Mouse (Mus musculus): ENCODE data around the gene 1810010D01Rik. TPM values are rescaled to one million over a fixed set of nuclear protein-coding genes. Genes with fewer than 3 reads are reported as not detected.

Gene 1810010D01Rik
- polyA plus RNA-seq, 1 experiment from 2014 or later, result not detected

DNA sequence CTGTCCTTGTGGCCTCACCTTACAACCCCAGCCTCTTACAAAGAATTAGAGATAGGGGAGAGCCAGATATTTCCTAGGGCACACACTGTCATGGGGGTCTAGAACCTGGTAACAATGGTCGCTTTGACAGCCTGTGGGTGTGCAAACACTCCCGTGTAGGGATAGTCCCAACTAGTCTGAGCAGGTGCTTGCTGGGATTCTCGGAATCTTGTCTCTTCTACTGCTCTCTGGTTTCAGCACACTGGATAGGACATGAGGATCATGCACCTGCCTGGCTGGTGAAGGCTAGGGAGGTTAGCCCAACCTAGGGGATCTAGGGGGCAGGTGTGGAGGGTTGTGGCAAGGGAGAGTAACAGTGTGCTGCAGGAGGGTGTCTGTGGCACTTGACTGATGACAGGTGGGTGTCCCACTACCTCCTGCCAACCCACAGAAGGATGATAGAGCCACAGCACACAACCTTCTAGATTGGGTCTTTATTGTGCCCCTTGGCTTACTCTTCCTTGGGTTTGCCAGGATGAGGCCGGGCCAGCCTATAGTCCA, 2.5 kb downstream of the 1810010D01Rik start:
- Histone ChIP-seq H3K4me2 (ENCODE audit: low read depth, low read length) (no peak overlapping the region), H3K36me3 (ENCODE audit: control insufficient read depth, insufficient read depth, low read length) (no peaks in the 10 kb centered on the region), H3K4me1 (ENCODE audit: control insufficient read depth, insufficient read depth, low read length) (peaks cover 20% of the 10 kb centered on the region), H3K9ac (ENCODE audit: low read depth, low read length) (peak overlapping the region; percentile 69; the same call in 1 of the 2 replicates), H3K27ac (replicated peaks; ENCODE audit: low read depth, low read length) (peak overlapping the region; percentile 88), H3K4me3 (ENCODE audit: low read depth, low read length) (no peak overlapping the region), H3K9me3 (ENCODE audit: control insufficient read depth, low read length) (peaks cover 7% of the 10 kb centered on the region; the same call in 1 of the 2 replicates), H3K27me3 (replicated peaks; ENCODE audit: control insufficient read depth, insufficient read depth, low read length) (no peaks in the 10 kb centered on the region)
- 81% methylated on average over 4 of the region's 4 CpGs for WGBS
- no peak for DNase-seq (ENCODE audit: low spot score)
- ATAC-seq (ENCODE audit: low read depth), result no peak

DNA sequence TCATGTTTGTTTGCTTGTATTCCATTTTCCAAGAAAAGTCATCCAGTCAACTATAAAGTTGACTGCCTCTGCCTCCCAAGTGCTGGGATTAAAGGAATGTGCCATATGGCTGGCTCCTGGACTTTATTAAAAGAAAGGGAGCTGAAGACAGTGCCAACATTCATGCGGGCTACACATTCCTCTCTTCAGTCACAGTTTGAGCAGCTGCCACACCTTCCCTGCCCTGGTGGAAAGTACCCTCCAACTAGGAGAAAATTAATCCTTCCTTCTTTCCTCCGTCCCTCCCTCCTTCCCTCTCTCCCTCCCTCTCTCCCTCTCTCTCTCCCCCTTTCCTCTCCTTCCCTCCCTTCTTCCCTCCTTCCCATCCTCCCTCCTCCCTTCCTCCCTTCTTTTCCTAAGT, 8.2 kb downstream of the 1810010D01Rik start:
- Histone ChIP-seq H3K27me3 (replicated peaks; ENCODE audit: control insufficient read depth, insufficient read depth, low read length) (no peaks in the 10 kb centered on the region), H3K4me1 (ENCODE audit: control insufficient read depth, insufficient read depth, low read length) (peaks cover 32% of the 10 kb centered on the region), H3K4me2 (ENCODE audit: low read depth, low read length) (no peak overlapping the region), H3K9ac (ENCODE audit: low read depth, low read length) (no peak overlapping the region), H3K4me3 (ENCODE audit: low read depth, low read length) (no peak overlapping the region), H3K9me3 (ENCODE audit: control insufficient read depth, low read length) (peaks cover 7% of the 10 kb centered on the region; the same call in 1 of the 2 replicates), H3K36me3 (ENCODE audit: control insufficient read depth, insufficient read depth, low read length) (no peaks in the 10 kb centered on the region), H3K27ac (replicated peaks; ENCODE audit: low read depth, low read length) (peak overlapping the region; percentile 49; the same call in 1 of the 2 replicates)
- DNase-seq (ENCODE audit: low spot score) (peak; percentile 73), ATAC-seq (ENCODE audit: low read depth) (no peak)
- 35% methylated on average over 2 of the region's 2 CpGs for WGBS

DNA sequence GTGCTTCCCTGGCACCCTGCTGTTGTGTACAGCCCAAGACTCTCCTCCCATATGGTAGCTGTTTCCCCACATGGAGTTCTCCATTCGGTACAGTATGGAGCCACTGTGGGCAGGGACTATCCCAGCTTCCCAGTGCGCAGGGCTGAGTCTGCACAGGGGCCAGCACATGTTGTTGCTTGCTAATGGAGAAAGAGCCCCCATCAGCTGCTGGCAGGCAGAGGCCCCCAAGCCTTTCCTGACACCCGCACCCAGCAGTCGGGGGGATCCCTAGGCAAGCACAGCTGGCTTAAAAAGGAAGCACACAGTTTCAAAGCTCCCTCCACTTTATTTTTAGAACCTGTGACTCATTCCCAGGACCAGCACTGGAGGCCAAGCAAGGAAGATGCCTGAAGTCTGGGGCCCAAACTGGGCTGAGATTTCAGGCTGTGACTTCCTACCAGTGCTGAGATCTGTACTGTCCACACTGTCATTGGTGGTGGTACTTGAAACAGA, 9.7 kb downstream of the 1810010D01Rik start:
- H3K4me3 ChIP-seq (ENCODE audit: low read depth, low read length), result no peak overlapping the region
- H3K4me2 ChIP-seq (ENCODE audit: low read depth, low read length), result no peak overlapping the region
- DNase-seq (ENCODE audit: low spot score) (peak; percentile 81), ATAC-seq (ENCODE audit: low read depth) (peak; percentile 48; the same call in 1 of the 2 replicates)
- peaks cover 7% of the 10 kb centered on the region; the same call in 1 of the 2 replicates for H3K9me3 ChIP-seq (ENCODE audit: control insufficient read depth, low read length)
- H3K27me3 ChIP-seq (replicated peaks; ENCODE audit: control insufficient read depth, insufficient read depth, low read length), result no peaks in the 10 kb centered on the region
- no peaks in the 10 kb centered on the region for H3K36me3 ChIP-seq (ENCODE audit: control insufficient read depth, insufficient read depth, low read length)
- peaks cover 42% of the 10 kb centered on the region for H3K4me1 ChIP-seq (ENCODE audit: control insufficient read depth, insufficient read depth, low read length)
- WGBS, result 23% methylated on average over 4 of the region's 4 CpGs
- no peak overlapping the region for H3K9ac ChIP-seq (ENCODE audit: low read depth, low read length)
- H3K27ac ChIP-seq (replicated peaks; ENCODE audit: low read depth, low read length), result peak overlapping the region; percentile 61

DNA sequence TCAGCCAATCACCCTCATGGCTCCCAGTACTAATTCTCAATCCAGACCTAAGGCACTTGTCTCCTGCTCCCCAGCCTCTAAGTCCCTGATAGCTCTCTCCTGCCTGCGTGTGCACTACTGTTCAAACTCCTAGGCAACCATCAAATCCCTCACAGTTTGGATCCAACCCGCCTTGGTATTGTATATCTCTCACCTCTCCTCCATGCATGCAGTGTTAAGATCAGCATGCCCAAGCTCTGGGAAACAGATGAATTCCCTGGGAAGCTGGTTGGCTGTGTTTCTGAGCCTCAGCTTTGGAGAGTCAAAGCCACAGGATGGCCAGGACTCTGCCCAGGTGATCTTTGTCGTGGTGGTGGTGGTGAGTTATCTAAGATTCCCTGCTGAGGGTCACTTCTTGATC, 10.2 kb downstream of the 1810010D01Rik start:
- Histone ChIP-seq H3K36me3 (ENCODE audit: control insufficient read depth, insufficient read depth, low read length) (no peaks in the 10 kb centered on the region), H3K9me3 (ENCODE audit: control insufficient read depth, low read length) (peaks cover 7% of the 10 kb centered on the region; the same call in 1 of the 2 replicates), H3K4me1 (ENCODE audit: control insufficient read depth, insufficient read depth, low read length) (peaks cover 42% of the 10 kb centered on the region), H3K4me3 (ENCODE audit: low read depth, low read length) (no peak overlapping the region), H3K9ac (ENCODE audit: low read depth, low read length) (no peak overlapping the region), H3K4me2 (ENCODE audit: low read depth, low read length) (no peak overlapping the region), H3K27me3 (replicated peaks; ENCODE audit: control insufficient read depth, insufficient read depth, low read length) (no peaks in the 10 kb centered on the region), H3K27ac (replicated peaks; ENCODE audit: low read depth, low read length) (peak overlapping the region; percentile 61; the same call in 1 of the 2 replicates)
- ATAC-seq (ENCODE audit: low read depth) (no peak), DNase-seq (ENCODE audit: low spot score) (no peak)
- 52% methylated on average over 3 of the region's 3 CpGs for WGBS

GRCm38 (mm10) chr7:145197042-145197441, 10.9 kb downstream of the 1810010D01Rik start:
- Histone ChIP-seq H3K27ac (replicated peaks; ENCODE audit: low read depth, low read length) (no peak overlapping the region), H3K4me1 (ENCODE audit: control insufficient read depth, insufficient read depth, low read length) (peaks cover 42% of the 10 kb centered on the region), H3K36me3 (ENCODE audit: control insufficient read depth, insufficient read depth, low read length) (no peaks in the 10 kb centered on the region), H3K9ac (ENCODE audit: low read depth, low read length) (no peak overlapping the region), H3K4me3 (ENCODE audit: low read depth, low read length) (no peak overlapping the region), H3K27me3 (replicated peaks; ENCODE audit: control insufficient read depth, insufficient read depth, low read length) (no peaks in the 10 kb centered on the region), H3K9me3 (ENCODE audit: control insufficient read depth, low read length) (peaks cover 7% of the 10 kb centered on the region; the same call in 1 of the 2 replicates), H3K4me2 (ENCODE audit: low read depth, low read length) (no peak overlapping the region)
- DNase-seq (ENCODE audit: low spot score), result peak; percentile 71
- WGBS, result 63% methylated on average over 3 of the region's 3 CpGs
- ATAC-seq (ENCODE audit: low read depth), result no peak

DNA sequence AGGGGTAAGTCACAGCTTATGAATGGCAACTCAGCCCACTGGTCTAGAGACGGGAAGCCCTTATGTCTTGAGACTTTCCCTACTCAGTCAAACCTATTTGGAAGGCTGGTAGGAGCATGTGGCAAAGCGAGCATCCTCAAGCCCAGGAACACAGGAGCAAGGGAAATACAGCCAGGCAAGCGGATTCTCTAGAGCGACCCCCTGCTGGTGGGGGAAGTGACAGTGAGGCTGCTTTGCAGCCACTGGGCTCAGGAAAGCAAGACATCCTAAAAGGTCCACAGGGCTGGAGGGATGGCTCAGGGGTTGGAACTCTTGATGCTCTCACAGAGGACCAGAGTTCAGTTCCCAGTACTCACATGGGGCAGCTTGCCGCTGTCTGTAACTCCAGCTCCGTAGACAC, 11.6 kb downstream of the 1810010D01Rik start:
- DNase-seq (ENCODE audit: low spot score), result no peak
- peaks cover 4% of the 10 kb centered on the region; the same call in 1 of the 2 replicates for H3K9me3 ChIP-seq (ENCODE audit: control insufficient read depth, low read length)
- H3K36me3 ChIP-seq (ENCODE audit: control insufficient read depth, insufficient read depth, low read length), result no peaks in the 10 kb centered on the region
- H3K9ac ChIP-seq (ENCODE audit: low read depth, low read length), result no peak overlapping the region
- H3K4me3 ChIP-seq (ENCODE audit: low read depth, low read length), result no peak overlapping the region
- H3K4me1 ChIP-seq (ENCODE audit: control insufficient read depth, insufficient read depth, low read length), result peaks cover 42% of the 10 kb centered on the region
- H3K27ac ChIP-seq (replicated peaks; ENCODE audit: low read depth, low read length), result no peak overlapping the region
- ATAC-seq (ENCODE audit: low read depth), result no peak
- no peaks in the 10 kb centered on the region for H3K27me3 ChIP-seq (replicated peaks; ENCODE audit: control insufficient read depth, insufficient read depth, low read length)
- 85% methylated on average over 6 of the region's 6 CpGs for WGBS
- no peak overlapping the region for H3K4me2 ChIP-seq (ENCODE audit: low read depth, low read length)

DNA sequence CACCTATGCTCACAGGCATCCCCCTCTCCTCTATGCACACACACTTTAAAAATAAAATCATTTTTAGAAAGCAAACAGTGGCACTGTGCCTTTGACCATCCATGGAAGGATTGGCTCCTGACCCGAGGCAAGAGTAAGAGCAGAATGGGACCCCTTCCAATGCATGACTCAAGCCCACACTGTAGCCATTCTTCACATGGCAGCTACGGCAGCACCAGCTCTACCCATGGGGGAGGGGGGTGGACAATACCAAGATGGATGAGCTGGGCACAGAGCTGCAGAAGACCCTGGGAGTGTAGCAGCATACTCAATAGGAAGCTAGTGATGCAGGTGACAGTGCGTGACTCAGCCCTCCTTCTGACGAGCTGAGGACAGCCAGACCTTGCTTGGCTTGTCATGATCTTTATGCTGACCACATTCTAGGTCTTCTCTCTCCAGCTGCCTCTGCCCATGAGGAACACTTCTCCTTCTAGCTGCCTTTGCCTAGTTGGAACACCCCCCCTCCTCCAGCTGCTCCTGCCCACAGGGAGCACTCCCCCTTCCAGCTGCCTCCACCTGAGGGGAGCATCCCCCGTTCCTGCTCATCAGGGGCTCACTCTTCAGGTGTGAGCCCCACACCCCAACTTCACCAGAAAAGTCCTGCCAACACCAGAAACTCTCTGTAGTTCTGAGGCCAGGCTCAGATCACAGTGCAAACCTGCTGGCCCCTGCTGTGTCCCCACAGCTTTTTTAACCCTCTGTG, 12.6 kb downstream of the 1810010D01Rik start:
- H3K4me1 ChIP-seq (ENCODE audit: control insufficient read depth, insufficient read depth, low read length), result peaks cover 42% of the 10 kb centered on the region
- no peak overlapping the region for H3K9ac ChIP-seq (ENCODE audit: low read depth, low read length)
- WGBS, result 44% methylated on average over 5 of the region's 5 CpGs
- H3K4me2 ChIP-seq (ENCODE audit: low read depth, low read length), result no peak overlapping the region
- ATAC-seq (ENCODE audit: low read depth), result no peak
- no peaks in the 10 kb centered on the region for H3K9me3 ChIP-seq (ENCODE audit: control insufficient read depth, low read length)
- no peaks in the 10 kb centered on the region for H3K27me3 ChIP-seq (replicated peaks; ENCODE audit: control insufficient read depth, insufficient read depth, low read length)
- peak overlapping the region; percentile 53 for H3K27ac ChIP-seq (replicated peaks; ENCODE audit: low read depth, low read length)
- H3K36me3 ChIP-seq (ENCODE audit: control insufficient read depth, insufficient read depth, low read length), result no peaks in the 10 kb centered on the region
- DNase-seq (ENCODE audit: low spot score), result no peak
- H3K4me3 ChIP-seq (ENCODE audit: low read depth, low read length), result no peak overlapping the region

DNA sequence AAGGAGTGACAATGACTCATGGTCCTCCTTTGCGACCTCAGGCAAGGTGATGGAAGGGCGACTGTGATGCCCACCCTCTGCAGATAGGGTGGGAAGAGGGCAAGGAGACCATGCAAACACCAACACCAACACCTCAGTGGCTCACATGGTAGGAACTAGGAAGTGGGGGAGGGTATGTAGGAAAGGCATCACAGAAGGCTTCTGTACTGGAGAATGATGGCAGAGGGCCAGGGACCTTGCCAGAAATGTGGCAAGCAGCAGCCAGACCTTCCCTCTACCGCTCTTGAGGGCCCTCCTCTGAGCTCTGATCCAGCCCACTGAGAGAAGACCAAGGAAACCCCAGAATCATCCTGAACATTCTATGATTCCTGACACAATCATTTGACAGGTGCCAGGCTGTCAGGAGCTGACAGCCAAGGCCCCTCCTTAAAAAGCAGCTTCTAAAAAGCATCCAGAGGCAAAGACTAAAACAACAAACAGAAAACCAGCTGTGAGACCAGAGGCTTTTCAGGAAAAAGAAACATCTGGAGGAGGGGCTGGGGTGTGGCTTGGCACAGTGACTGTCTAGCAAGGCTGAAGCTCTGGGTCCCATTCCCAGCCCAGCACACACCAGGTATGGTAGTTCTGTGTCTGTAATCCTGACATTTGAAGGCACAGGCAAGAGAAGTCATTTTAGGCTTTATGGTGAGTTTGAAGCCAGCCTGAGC, 13.3 kb downstream of the 1810010D01Rik start:
- peaks cover 42% of the 10 kb centered on the region for H3K4me1 ChIP-seq (ENCODE audit: control insufficient read depth, insufficient read depth, low read length)
- peak overlapping the region; percentile 53 for H3K27ac ChIP-seq (replicated peaks; ENCODE audit: low read depth, low read length)
- H3K4me3 ChIP-seq (ENCODE audit: low read depth, low read length), result no peak overlapping the region
- no peak overlapping the region for H3K4me2 ChIP-seq (ENCODE audit: low read depth, low read length)
- H3K9ac ChIP-seq (ENCODE audit: low read depth, low read length), result no peak overlapping the region
- no peaks in the 10 kb centered on the region for H3K9me3 ChIP-seq (ENCODE audit: control insufficient read depth, low read length)
- no peaks in the 10 kb centered on the region for H3K27me3 ChIP-seq (replicated peaks; ENCODE audit: control insufficient read depth, insufficient read depth, low read length)
- WGBS, result 50% methylated on average over 3 of the region's 3 CpGs
- H3K36me3 ChIP-seq (ENCODE audit: control insufficient read depth, insufficient read depth, low read length), result no peaks in the 10 kb centered on the region
- peak; percentile 41; the same call in 1 of the 2 replicates for ATAC-seq (ENCODE audit: low read depth)
- DNase-seq (ENCODE audit: low spot score), result peak; percentile 92
